Mouse (Mus musculus): ENCODE results near the gene Olfr1116.
"Not testable (repeated sequence)": the region's sequence is repeated elsewhere in the genome, so short reads cannot be mapped to it uniquely, and the experiment has no call there.

The Olfr1116 gene

GRCm38 (mm10) chr2:87267234-87267633, at the start of gene Olfr1116:
TSS of gene Olfr1116 (plus strand) at chr2:87267534.
- no peak for DNase-seq (ENCODE audit: extremely low spot score)

DNA sequence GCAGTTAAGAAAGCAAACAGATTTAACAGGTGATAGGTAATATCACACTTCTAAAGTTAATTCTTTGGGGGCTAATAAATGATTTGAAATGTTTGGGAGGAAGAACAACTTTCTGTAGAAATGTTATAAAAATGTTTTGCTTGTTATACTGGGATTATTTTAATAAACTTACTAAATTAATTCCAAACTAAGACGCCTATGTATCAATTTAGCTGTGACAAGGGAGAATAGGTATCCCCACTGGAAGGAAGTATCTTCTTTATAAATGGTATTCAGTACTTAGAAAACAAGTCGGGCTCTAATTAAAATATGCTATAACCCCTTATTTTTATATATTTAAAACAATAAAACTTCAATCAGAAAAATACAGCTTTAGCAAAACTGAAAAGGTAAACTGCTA, 19.6 kb upstream of the Olfr1116 start, which contains the start of gene Olfr1115:
Olfr1115 (plus strand) TSS at position 301 of the 400 bp plus-strand sequence.
- no peak for DNase-seq (ENCODE audit: extremely low spot score)

DNA sequence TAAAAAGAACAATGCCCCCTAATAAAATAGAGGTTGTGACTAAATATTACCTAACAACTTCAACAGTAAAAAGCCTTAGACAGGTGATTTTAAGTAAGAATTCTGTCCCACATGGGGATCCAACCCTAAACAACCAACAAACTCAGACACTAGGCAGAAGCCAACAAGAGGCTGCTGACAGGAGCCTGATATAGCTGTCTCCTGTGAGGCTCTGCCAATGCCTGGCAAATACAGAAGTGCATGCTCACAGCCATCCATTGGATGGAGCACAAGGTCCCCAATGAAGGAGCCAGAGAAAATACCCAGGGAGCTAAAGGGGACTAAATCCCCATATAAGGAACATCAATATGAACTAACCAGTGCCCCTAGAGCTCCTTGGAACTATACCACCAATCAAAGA, 26.6 kb downstream of the Olfr1116 start:
- not testable (repeated sequence) for DNase-seq (ENCODE audit: extremely low spot score)

- DNase-seq (ENCODE audit: extremely low spot score): no peak
Observed at GRCm38 (mm10) chr2:87307281-87307680, 39.9 kb downstream of the Olfr1116 start, which contains the start of gene Olfr1118. TSS of gene Olfr1118 (plus strand) at chr2:87307581.

Measured in embryo, embryonic 9.5 days (tissue).